Mouse (Mus musculus): ENCODE measurements around the gene Dpep1.
"Not testable (repeated sequence)": the region's sequence is repeated elsewhere in the genome, so short reads cannot be mapped to it uniquely, and the experiment has no call there.

Gene Dpep1

GRCm38 (mm10) chr8:123212321-123213117 is 26.5 kb downstream of the Dpep1 start, which contains the start of the genes Chmp1a and Spata33:
Gene Chmp1a, minus strand, starts transcription at chr8:123212763.
Gene Spata33, plus strand, starts transcription at chr8:123212832.
- DNase-seq (ENCODE audit: low spot score), result peak; percentile 94

DNA sequence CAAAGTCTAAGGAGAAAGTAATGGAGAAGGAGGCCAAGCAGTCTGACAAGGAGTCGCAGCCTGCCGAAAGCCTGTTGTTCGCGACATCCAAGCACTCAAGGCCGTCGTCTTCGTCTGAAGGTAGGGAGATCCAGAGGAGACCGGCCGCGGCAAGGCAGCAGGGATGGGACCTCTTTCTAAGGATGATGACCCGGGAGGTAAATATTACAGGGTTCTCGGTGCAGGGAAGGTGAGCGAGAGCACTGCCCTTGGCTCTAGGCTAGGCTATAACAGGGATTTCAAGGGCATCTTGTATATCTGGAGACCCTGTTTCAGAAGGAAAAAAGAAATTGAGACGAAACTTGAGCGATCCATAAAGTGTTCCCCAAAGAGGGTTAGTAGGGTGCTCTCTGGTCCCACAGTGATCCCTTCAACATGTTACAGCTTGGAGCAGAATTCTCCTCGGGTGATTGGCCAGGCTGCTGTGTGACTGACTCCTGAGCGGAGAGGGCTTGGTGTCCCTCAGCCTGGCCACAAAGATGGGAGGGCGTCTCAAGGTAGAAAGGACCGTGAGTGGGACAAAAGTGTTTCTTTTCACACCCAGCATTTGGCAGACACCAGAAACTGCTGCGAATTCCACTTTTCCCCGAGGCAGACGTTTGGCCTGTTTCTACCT is 27.2 kb downstream of the Dpep1 start:
- no peak for DNase-seq (ENCODE audit: low spot score)

DNA sequence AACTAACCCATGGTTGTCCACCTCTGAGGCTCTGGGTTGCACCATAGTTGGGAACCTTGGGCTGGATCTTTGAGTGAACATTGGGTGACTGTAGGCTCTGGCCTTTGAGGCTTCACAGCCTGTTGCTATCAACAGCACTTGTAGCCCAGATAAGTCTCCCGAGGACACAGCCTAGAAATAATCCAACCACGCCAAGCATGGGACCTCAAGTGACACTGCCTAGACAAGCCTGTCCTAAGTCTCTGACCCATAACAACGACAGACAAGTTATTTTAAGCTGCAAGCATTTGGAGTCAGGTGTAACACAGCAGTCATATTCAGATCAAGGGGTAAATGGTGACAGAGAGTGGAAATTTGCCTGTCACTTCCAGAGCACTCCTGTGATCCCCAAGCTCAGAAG is 29.4 kb downstream of the Dpep1 start:
- no peak for DNase-seq (ENCODE audit: low spot score)

- peak; percentile 53 for DNase-seq (ENCODE audit: low spot score)
Observed at GRCm38 (mm10) chr8:123220917-123221316, 34.9 kb downstream of the Dpep1 start.

- DNase-seq (ENCODE audit: low spot score), result peak; percentile 92
Observed at GRCm38 (mm10) chr8:123224278-123225266, 38.5 kb downstream of the Dpep1 start, which contains the start of gene Cdk10. Gene Cdk10, plus strand, starts transcription at chr8:123224842.

DNA sequence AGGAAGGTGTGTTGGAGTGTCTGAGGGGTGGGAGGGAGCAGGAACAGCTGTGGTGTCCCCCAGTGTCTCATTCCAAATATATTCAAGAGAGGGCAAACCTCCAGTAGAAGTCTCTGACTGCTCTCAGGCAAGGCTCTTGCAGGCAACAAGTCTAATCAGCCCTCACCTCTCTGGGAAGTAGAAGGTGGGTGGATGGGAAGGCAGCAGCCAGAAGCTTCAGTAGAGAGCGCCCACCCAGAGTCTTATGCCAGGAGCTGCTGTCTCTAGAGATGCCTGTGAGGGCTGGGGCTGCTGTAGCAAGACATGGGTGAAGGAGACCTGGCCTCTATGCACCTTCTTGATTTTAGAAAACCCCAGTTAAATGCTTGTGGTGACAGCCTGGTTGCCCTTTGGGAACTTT is 42.4 kb downstream of the Dpep1 start:
- DNase-seq (ENCODE audit: low spot score), result no peak

- not testable (repeated sequence) for DNase-seq (ENCODE audit: low spot score)
Observed at GRCm38 (mm10) chr8:123230326-123230725, 44.3 kb downstream of the Dpep1 start.

DNA sequence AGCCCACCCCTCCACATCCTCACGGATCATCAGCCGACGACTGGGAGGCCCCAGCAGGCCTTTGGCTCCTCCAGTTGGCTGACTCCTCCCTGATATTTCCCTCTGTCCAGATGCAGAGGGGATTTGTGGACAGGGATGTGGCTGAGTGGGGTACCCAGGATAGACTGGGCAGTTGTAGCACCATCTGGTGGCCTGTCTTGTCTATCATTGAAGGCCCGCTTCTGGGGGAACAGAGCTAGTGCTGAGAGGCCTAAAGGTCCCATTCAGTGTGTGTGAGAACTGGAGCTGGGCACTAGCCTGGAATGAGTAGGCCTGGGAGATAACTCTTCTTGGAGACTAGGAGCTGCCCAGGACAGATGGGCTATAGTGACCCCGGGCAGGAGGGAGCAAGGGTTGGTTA is 45.7 kb downstream of the Dpep1 start:
- DNase-seq (ENCODE audit: low spot score), result no peak

GRCm38 (mm10) chr8:123232553-123232952 is 46.5 kb downstream of the Dpep1 start:
- no peak for DNase-seq (ENCODE audit: low spot score)

DNA sequence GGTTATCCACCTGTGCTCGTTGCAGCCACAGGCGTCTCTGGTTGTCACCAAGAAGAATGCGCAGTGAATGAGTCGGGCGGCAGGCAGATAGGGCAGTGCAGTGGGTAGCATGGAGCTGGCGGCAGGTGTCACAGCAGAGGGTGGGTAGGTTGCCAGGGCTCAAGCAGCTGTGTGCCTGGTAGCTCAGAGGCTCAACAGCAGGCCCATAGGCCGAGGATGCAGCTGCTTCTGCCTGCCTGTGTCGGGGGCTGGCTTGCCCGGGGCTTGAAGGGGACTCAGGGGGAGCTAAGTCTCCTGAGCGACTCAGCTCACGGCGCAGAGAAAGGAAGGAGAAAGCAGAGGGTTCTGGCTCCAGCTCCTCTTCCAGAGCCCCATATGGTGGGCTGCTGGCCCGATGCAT is 47.3 kb downstream of the Dpep1 start:
- no peak for DNase-seq (ENCODE audit: low spot score)

DNA sequence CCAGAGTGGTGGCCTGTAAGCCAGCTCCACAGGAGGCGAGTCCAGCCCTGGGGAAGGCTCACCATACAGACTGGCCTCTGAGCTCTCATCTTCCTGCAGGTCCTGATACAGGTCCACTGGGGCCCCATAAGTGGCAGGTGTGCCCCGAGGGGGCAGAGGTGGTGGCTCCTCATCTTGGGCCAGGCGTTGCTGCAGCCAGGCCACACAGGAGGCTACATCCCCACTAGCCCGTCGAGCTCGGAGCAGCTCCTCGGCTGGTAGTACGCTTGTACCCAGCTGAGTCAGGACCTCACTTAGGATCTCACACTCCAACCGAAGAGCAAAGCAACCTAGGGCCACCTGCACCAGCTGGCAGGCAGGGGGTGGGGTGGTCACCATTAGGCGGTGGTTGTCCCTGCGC is 47.7 kb downstream of the Dpep1 start:
- no peak for DNase-seq (ENCODE audit: low spot score)

DNA sequence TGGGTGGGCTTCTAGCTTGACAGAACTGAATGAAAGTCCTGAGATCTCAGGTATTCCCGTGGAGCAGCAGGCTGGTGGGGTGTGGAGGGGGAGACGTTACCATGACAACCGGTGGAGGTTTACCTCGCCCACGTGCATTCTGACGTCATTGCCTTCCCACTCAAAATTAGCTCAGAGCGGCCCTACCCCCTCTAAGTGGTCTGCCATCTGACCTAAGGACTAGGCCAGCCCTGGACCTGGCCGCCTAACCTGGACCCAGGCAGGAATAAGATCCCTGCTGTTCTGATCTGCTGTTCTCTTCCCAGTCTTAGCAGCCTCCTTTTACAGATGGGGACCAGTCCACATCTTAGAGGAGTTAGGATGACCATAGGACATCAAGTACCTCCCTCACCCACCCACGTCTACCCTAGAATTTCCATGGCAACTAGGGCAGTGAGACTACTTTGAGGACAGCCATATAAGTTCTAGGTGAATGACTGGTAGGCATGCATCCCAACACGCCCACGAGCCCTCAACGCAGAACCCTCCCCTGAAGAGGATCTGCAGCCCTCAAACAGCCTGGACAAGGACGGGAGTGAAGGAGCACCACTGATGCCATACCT is 49.0 kb downstream of the Dpep1 start:
- no peak for DNase-seq (ENCODE audit: low spot score)

GRCm38 (mm10) chr8:123235520-123236497 is 49.8 kb downstream of the Dpep1 start, which contains the start of gene Spata2l:
Gene Spata2l, minus strand, starts transcription at chr8:123236233.
- peak; percentile 80 for DNase-seq (ENCODE audit: low spot score)

DNA sequence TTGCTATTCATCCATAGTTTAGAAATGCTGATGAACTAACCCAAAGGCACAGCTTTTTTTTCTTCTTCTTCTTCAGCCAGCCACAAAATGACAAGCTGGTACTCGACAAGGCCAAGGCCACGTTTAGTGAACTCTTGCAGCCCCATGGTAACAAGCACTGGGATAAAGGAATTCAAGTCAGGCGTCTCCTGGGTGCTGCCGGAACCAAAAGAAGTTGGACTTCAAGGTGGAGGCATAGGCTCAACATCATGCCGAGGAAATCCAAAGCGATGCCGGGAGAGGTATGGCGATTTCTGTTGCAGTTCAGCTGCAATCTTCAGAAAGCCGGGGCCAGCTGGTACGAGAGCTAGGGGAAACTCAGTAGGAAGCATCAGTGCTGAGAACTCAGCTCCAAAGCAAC is 53.4 kb downstream of the Dpep1 start:
- no peak for DNase-seq (ENCODE audit: low spot score)

DNA sequence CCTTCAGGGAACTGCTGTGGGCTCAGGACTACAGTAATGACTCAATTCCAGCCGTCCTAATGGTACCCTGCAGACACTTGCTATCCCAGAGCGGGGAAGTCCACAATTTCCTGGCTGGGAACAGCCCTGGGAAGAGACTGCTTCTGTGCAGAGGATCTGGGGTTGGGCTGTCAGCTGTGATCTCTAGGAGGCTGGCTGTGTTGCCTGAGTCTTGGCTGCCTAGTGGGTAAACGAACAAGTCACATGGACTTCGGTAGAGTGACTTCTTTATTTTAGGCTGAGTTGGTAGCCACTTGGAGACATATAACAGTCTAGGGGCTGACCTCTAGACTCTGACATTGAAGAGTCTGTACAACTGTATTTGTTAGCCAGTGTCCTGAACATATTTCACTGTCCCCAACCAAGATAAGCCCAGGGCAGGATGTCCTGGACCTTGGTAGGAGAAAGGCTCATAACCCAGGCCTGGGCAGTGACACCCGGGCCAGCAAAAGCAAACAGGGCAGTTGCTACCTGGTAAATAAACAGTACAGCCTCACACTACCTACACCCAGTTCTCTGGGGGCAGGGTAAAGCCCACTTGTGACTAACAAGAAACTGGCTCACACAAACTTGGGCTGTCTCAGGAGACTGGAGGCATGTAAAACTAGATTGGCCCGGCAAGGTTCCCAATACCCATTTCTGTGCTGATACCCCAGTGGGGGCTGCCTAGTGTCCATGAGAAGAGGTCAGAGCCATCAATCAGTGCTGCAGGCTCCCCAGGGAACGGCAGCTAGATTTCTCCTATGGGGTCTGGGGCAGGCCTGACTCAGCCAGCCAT is 56.3 kb downstream of the Dpep1 start:
- DNase-seq (ENCODE audit: low spot score), result no peak

DNA sequence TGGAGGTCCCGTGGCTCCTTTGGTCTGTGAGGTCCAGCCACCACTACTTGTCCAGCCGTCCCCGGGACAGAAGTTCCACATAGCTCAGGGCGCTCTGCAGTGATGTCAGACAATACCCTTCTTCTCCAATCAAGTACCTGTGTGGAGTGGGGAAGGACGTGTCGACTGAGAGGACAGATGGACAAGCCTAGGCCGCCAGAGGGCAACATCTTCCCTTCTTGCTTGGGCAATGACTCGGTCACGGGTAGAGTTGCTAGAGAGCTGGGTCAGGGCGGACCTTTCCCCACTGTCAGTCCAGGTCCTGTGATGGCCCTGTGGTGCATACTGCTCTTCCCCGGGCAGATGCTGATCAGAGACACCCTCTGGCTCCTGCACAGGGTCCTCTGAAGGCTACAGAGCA is 57.0 kb downstream of the Dpep1 start:
- no peak for DNase-seq (ENCODE audit: low spot score)

- no peak for DNase-seq (ENCODE audit: low spot score)
Observed at GRCm38 (mm10) chr8:123244382-123244781, 58.3 kb downstream of the Dpep1 start.

- DNase-seq (ENCODE audit: low spot score), result no peak
Observed at GRCm38 (mm10) chr8:123245543-123245942, 59.5 kb downstream of the Dpep1 start.

DNA sequence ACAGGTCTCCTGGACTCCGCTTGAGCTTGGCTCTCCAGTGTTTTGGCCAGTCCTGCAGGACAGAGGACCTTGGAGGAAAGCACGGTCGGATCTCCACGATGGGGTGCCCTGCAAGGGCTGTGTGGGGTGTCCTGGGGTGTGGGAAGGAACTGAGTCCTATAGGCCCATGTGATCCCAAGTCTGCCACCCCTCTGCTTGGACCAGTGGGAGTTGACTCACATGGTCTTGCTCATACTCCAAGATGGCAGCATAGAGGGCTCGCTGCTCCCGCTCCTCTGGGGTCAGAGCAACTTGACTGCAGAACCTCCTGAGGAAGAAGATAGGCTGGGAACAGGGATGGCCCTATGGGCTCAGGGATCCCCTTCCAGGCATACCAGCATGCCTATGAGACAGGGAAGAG is 61.7 kb downstream of the Dpep1 start:
- no peak for DNase-seq (ENCODE audit: low spot score)

GRCm38 (mm10) chr8:123248596-123248995 is 62.6 kb downstream of the Dpep1 start:
- DNase-seq (ENCODE audit: low spot score), result no peak

All from MN1 (cell line).